Mouse (Mus musculus): Measurements from ENCODE around the gene Hs6st3.

GRCm38 (mm10) chr14:119306461-119306860 is 168.3 kb downstream of the Hs6st3 start:
- TF ChIP-seq CTCF (IDR thresholded peaks at IDR 0.05; ENCODE audit: extremely low read depth, insufficient read depth, low read length) (no peak), POLR2A (IDR thresholded peaks at IDR 0.05; ENCODE audit: extremely low read depth, insufficient read depth, low read length) (no peak)

Data from cortical plate, adult 2 months (tissue).